Mouse (Mus musculus) spleen, postnatal 4 days (tissue): ENCODE measurements around the gene Slc44a5.
A peak's percentile ranks its signal among the peaks of the same experiment; 100 is the strongest.
"Not testable (repeated sequence)": the region's sequence is repeated elsewhere in the genome, so short reads cannot be mapped to it uniquely, and the experiment has no call there.

Source experiments
- DNase-seq, 2 experiments: peaks; one replicate each; pipeline ENCODE4 v3.0.0; 2022; ENCODE audit warnings: low spot score in 2 of 2

The Slc44a5 gene

GRCm38 (mm10) chr3:154101671-154102070, 128.4 kb downstream of the Slc44a5 start:
- DNase-seq: no peak

GRCm38 (mm10) chr3:154110528-154110927, 137.3 kb downstream of the Slc44a5 start:
- no peak for DNase-seq

- DNase-seq: no peak
Observed at GRCm38 (mm10) chr3:154111221-154111620, 138.0 kb downstream of the Slc44a5 start.

- no peak for DNase-seq
Observed at GRCm38 (mm10) chr3:154114991-154115390, 141.8 kb downstream of the Slc44a5 start.

- DNase-seq: no peak
Observed at GRCm38 (mm10) chr3:154115478-154115877, 142.2 kb downstream of the Slc44a5 start.

- DNase-seq: no peak
Observed at GRCm38 (mm10) chr3:154116000-154116399, 142.8 kb downstream of the Slc44a5 start.

GRCm38 (mm10) chr3:154118992-154119603, 145.9 kb downstream of the Slc44a5 start:
- no peak for DNase-seq

GRCm38 (mm10) chr3:154122531-154122930, 149.3 kb downstream of the Slc44a5 start:
- DNase-seq: no peak

GRCm38 (mm10) chr3:154124890-154125575, 151.8 kb downstream of the Slc44a5 start:
- DNase-seq: no peak

- no peak for DNase-seq
Observed at GRCm38 (mm10) chr3:154125768-154126376, 152.6 kb downstream of the Slc44a5 start.

GRCm38 (mm10) chr3:154127246-154127645, 154.0 kb downstream of the Slc44a5 start:
- no peak for DNase-seq

GRCm38 (mm10) chr3:154129036-154129435, 155.8 kb downstream of the Slc44a5 start:
- DNase-seq: no peak

GRCm38 (mm10) chr3:154130431-154131114, 157.3 kb downstream of the Slc44a5 start:
- DNase-seq: no peak

- no peak for DNase-seq
Observed at GRCm38 (mm10) chr3:154133986-154134385, 160.8 kb downstream of the Slc44a5 start.

- DNase-seq: no peak
Observed at GRCm38 (mm10) chr3:154134701-154135100, 161.5 kb downstream of the Slc44a5 start.

GRCm38 (mm10) chr3:154136501-154136900, 163.3 kb downstream of the Slc44a5 start:
- DNase-seq: no peak

GRCm38 (mm10) chr3:154141346-154141745, 168.1 kb downstream of the Slc44a5 start:
- DNase-seq: peak in 1 of 2 experiments; percentile 14

- DNase-seq: peak in 1 of 2 experiments; percentile 21
Observed at GRCm38 (mm10) chr3:154142618-154143017, 169.4 kb downstream of the Slc44a5 start.

GRCm38 (mm10) chr3:154145750-154146149, 172.5 kb downstream of the Slc44a5 start:
- DNase-seq: no peak

GRCm38 (mm10) chr3:154149778-154150177, 176.5 kb downstream of the Slc44a5 start:
- DNase-seq: no peak

- DNase-seq: not testable (repeated sequence)
Observed at GRCm38 (mm10) chr3:154153541-154153940, 180.3 kb downstream of the Slc44a5 start.

- DNase-seq: no peak
Observed at GRCm38 (mm10) chr3:154165882-154166281, 192.6 kb downstream of the Slc44a5 start.
